Mouse (Mus musculus): Measurements from ENCODE around the gene Itih4.

DNA sequence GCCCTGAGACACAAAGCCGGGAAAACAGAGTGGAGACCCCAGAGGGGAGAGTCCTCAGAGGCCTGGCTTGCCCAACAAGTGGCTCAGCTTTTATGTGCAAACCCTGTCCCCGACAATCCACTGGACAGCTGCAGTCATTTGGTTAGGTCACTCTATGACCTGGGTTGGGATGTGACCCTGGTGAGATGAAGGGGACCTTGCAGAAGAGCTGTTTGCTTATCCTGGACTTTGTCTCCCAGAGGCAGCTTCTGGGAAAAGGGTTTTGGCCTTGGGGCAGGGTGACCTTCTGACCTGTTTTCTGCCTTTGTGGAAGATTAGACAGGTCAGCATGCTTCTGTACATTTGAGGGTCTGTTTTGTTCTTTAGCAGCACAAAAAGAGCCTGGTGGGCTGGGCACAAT, 58.5 kb downstream of the Itih4 start:
- TF ChIP-seq CTCF (IDR thresholded peaks at IDR 0.05): no peak
- TF ChIP-seq POLR2A (IDR thresholded peaks at IDR 0.05; ENCODE audit: insufficient read depth, low read depth, low read length): no peak
- no peak for TF ChIP-seq EP300 (IDR thresholded peaks at IDR 0.05; ENCODE audit: insufficient read depth, low read depth, low read length)

All from heart, adult 2 months (tissue).